Mouse (Mus musculus) limb, embryonic 12.5 days (tissue): ENCODE results near the gene Myh14. TPM values are rescaled to one million over a fixed set of nuclear protein-coding genes. Genes with fewer than 3 reads are reported as not detected.

Source experiments
- ATAC-seq: fragments of 200-750 bp; cut with Nextera tagmentation; 2 replicates; pipeline ENCODE4 v1.8.0; 2017; ENCODE audit warnings: low read depth, moderate TSS enrichment; ENCODE audit not compliant: insufficient number of reproducible peaks, insufficient read depth, low FRiP score, low TSS enrichment
- H3K27ac ChIP-seq: fragments of 300-500 bp; sonication (generic); 2 replicates; pipeline ENCODE4 v1.5.1; 2016; ENCODE audit warnings: mild to moderate bottlenecking, moderate library complexity
- H3K27me3 ChIP-seq: fragments of 300-500 bp; sonication (generic); 2 replicates; pipeline ENCODE4 v1.6.1; 2016; ENCODE audit warnings: mild to moderate bottlenecking, moderate library complexity
- H3K36me3 ChIP-seq: fragments of 300-500 bp; sonication (generic); 2 replicates; pipeline ENCODE4 v1.6.1; 2016; ENCODE audit warnings: mild to moderate bottlenecking, moderate library complexity
- H3K4me1 ChIP-seq: fragments of 300-500 bp; sonication (generic); replicated peaks from 2 replicates; pipeline ENCODE4 v1.6.1; 2016
- H3K4me2 ChIP-seq: fragments of 300-500 bp; sonication (generic); 2 replicates; pipeline ENCODE4 v1.6.1; 2016; ENCODE audit warnings: mild to moderate bottlenecking, moderate library complexity
- H3K4me3 ChIP-seq: fragments of 300-500 bp; sonication (generic); replicated peaks from 2 replicates; pipeline ENCODE4 v1.5.1; 2016; ENCODE audit warnings: mild to moderate bottlenecking
- H3K9ac ChIP-seq: fragments of 300-500 bp; sonication (generic); replicated peaks from 2 replicates; pipeline ENCODE4 v1.6.1; 2016; ENCODE audit warnings: mild to moderate bottlenecking, moderate library complexity
- H3K9me3 ChIP-seq: fragments of 300-500 bp; sonication (generic); 2 replicates; pipeline ENCODE4 v1.6.1; 2016; ENCODE audit warnings: mild to moderate bottlenecking, moderate library complexity
- WGBS: fragments of 180-500 bp; shearing (Covaris S2); methylation state at CpG from one replicate; pipeline ENCODE4 v1.1.7; 2016; 5-methylcytosine and 5-hydroxymethylcytosine counted together
- polyA plus RNA-seq: library from polyadenylated mRNA; unstranded; fragments of >200 nt; fragmentation: Nextera tagmentation; extraction: Ambion mirVana; gene quantifications from 2 replicates; pipeline ENCODE4 v1.2.1, GENCODE M21; 2016

The Myh14 gene
- polyA plus RNA-seq, 1 experiment from 2014 or later, result 3.2 TPM

GRCm38 (mm10) chr7:44615987-44616386 is 54.7 kb downstream of the Myh14 start:
- H3K9me3 ChIP-seq, result 0 out of 2 replicates have a peak, but pooled peaks cover 4% of the 10 kb centered on the region

GRCm38 (mm10) chr7:44615309-44615708 is 55.3 kb downstream of the Myh14 start:
- Histone ChIP-seq H3K36me3 (no peaks in the 10 kb centered on the region), H3K9me3 (0 out of 2 replicates have a peak, but pooled peaks cover 4% of the 10 kb centered on the region), H3K27ac (no peak overlapping the region), H3K4me2 (no peak overlapping the region), H3K4me1 (no peaks in the 10 kb centered on the region), H3K9ac (no peak overlapping the region), H3K4me3 (no peak overlapping the region), H3K27me3 (peaks cover 46% of the 10 kb centered on the region)
- WGBS, result 7% methylated on average over 10 of the region's 10 CpGs
- no peak for ATAC-seq

More at GRCm38 (mm10) chr7:44615987-44616386, 54.7 kb downstream of the Myh14 start:
- Histone ChIP-seq H3K27me3 (peaks cover 46% of the 10 kb centered on the region), H3K27ac (no peak overlapping the region), H3K9ac (no peak overlapping the region), H3K4me2 (no peak overlapping the region), H3K4me3 (no peak overlapping the region), H3K36me3 (no peaks in the 10 kb centered on the region), H3K4me1 (no peaks in the 10 kb centered on the region)
- WGBS, result 69% methylated on average over 14 of the region's 14 CpGs
- no peak for ATAC-seq

GRCm38 (mm10) chr7:44614041-44614688 is 56.5 kb downstream of the Myh14 start:
- H3K9ac ChIP-seq, result no peak overlapping the region
- H3K4me3 ChIP-seq, result 0 out of 2 replicates have a peak overlapping the region, but pooled peaks have one; percentile 1
- no peaks in the 10 kb centered on the region for H3K4me1 ChIP-seq
- H3K9me3 ChIP-seq, result 0 out of 2 replicates have a peak, but pooled peaks cover 4% of the 10 kb centered on the region
- whole genome bisulfite sequencing, result 6% methylated on average over 20 of the region's 20 CpGs
- H3K36me3 ChIP-seq, result no peaks in the 10 kb centered on the region
- H3K4me2 ChIP-seq, result peak overlapping the region; percentile 26; the same call in 1 of the 2 replicates
- H3K27me3 ChIP-seq, result peaks cover 46% of the 10 kb centered on the region
- H3K27ac ChIP-seq, result no peak overlapping the region
- no peak for ATAC-seq

- Histone ChIP-seq H3K4me3 (no peak overlapping the region), H3K4me2 (no peak overlapping the region), H3K27ac (no peak overlapping the region), H3K9ac (no peak overlapping the region), H3K27me3 (peaks cover 65% of the 10 kb centered on the region), H3K4me1 (no peaks in the 10 kb centered on the region), H3K36me3 (no peaks in the 10 kb centered on the region), H3K9me3 (0 out of 2 replicates have a peak, but pooled peaks cover 4% of the 10 kb centered on the region)
- 74% methylated on average over 7 of the region's 7 CpGs for WGBS
- ATAC-seq, result no peak
Measured at GRCm38 (mm10) chr7:44612192-44612591, 58.5 kb downstream of the Myh14 start.

- ATAC-seq, result no peak
- Histone ChIP-seq H3K4me3 (no peak overlapping the region), H3K27ac (no peak overlapping the region), H3K9ac (no peak overlapping the region), H3K4me1 (peaks cover 26% of the 10 kb centered on the region), H3K27me3 (peaks cover 77% of the 10 kb centered on the region), H3K9me3 (no peaks in the 10 kb centered on the region), H3K36me3 (no peaks in the 10 kb centered on the region), H3K4me2 (no peak overlapping the region)
- 7% methylated on average over 29 of the region's 29 CpGs for WGBS
Measured at GRCm38 (mm10) chr7:44606171-44606901, 64.3 kb downstream of the Myh14 start.

GRCm38 (mm10) chr7:44605436-44605835 is 65.2 kb downstream of the Myh14 start:
- H3K27me3 ChIP-seq, result peaks cover 86% of the 10 kb centered on the region
- no peak overlapping the region for H3K4me2 ChIP-seq
- H3K4me3 ChIP-seq, result no peak overlapping the region
- peaks cover 26% of the 10 kb centered on the region for H3K4me1 ChIP-seq
- no peaks in the 10 kb centered on the region for H3K9me3 ChIP-seq
- 43% methylated on average over 7 of the region's 7 CpGs for WGBS
- H3K27ac ChIP-seq, result no peak overlapping the region
- no peak for ATAC-seq
- H3K9ac ChIP-seq, result no peak overlapping the region
- no peaks in the 10 kb centered on the region for H3K36me3 ChIP-seq

GRCm38 (mm10) chr7:44604619-44605018 is 66.0 kb downstream of the Myh14 start:
- peaks cover 95% of the 10 kb centered on the region for H3K27me3 ChIP-seq
- no peak for ATAC-seq

GRCm38 (mm10) chr7:44604139-44604606 is 66.5 kb downstream of the Myh14 start:
- 0% methylated on average over 25 of the region's 25 CpGs for WGBS
- peak; percentile 65; the same call in 1 of the 2 replicates for ATAC-seq
- Histone ChIP-seq H3K27me3 (peaks cover 97% of the 10 kb centered on the region), H3K4me2 (peak overlapping the region; percentile 55), H3K9ac (peak overlapping the region; percentile 34), H3K36me3 (no peaks in the 10 kb centered on the region), H3K4me3 (peak overlapping the region; percentile 34), H3K27ac (0 out of 2 replicates have a peak overlapping the region, but pooled peaks have one; percentile 7), H3K9me3 (no peaks in the 10 kb centered on the region), H3K4me1 (peaks cover 26% of the 10 kb centered on the region)

More at GRCm38 (mm10) chr7:44604619-44605018, 66.0 kb downstream of the Myh14 start:
- Histone ChIP-seq H3K27ac (no peak overlapping the region), H3K9ac (no peak overlapping the region), H3K9me3 (no peaks in the 10 kb centered on the region), H3K36me3 (no peaks in the 10 kb centered on the region), H3K4me1 (peaks cover 26% of the 10 kb centered on the region), H3K4me2 (peak overlapping the region; percentile 55), H3K4me3 (peak overlapping the region; percentile 34)
- 2% methylated on average over 8 of the region's 8 CpGs for WGBS

GRCm38 (mm10) chr7:44603186-44603855 is 67.3 kb downstream of the Myh14 start:
- ATAC-seq, result no peak
- Histone ChIP-seq H3K4me3 (peak overlapping the region; percentile 34; the same call in 1 of the 2 replicates), H3K9ac (no peak overlapping the region), H3K9me3 (no peaks in the 10 kb centered on the region), H3K27me3 (peaks cover 90% of the 10 kb centered on the region), H3K4me1 (peaks cover 26% of the 10 kb centered on the region), H3K27ac (no peak overlapping the region), H3K4me2 (peak overlapping the region; percentile 55), H3K36me3 (no peaks in the 10 kb centered on the region)
- WGBS, result 3% methylated on average over 20 of the region's 20 CpGs

GRCm38 (mm10) chr7:44602443-44602842 is 68.2 kb downstream of the Myh14 start:
- Histone ChIP-seq H3K4me1 (peaks cover 26% of the 10 kb centered on the region), H3K9ac (no peak overlapping the region), H3K9me3 (no peaks in the 10 kb centered on the region), H3K4me2 (no peak overlapping the region), H3K36me3 (no peaks in the 10 kb centered on the region), H3K4me3 (no peak overlapping the region), H3K27me3 (peaks cover 81% of the 10 kb centered on the region), H3K27ac (no peak overlapping the region)
- ATAC-seq, result no peak
- 10% methylated on average over 11 of the region's 11 CpGs for WGBS

- Histone ChIP-seq H3K27me3 (peaks cover 73% of the 10 kb centered on the region), H3K4me3 (no peak overlapping the region), H3K4me2 (no peak overlapping the region), H3K36me3 (no peaks in the 10 kb centered on the region), H3K4me1 (peaks cover 26% of the 10 kb centered on the region), H3K9me3 (no peaks in the 10 kb centered on the region), H3K27ac (no peak overlapping the region), H3K9ac (no peak overlapping the region; the same call in 1 of the 2 replicates)
- ATAC-seq, result no peak
- WGBS, result 12% methylated on average over 19 of the region's 19 CpGs
Measured at GRCm38 (mm10) chr7:44601646-44602045, 69.0 kb downstream of the Myh14 start.
